Comparison of ENCODE assay signal across 9 mouse cellular contexts in genomic region chr11:103247504-103248177, GRCm38 (mm10). TPM values are rescaled to one million over a fixed set of nuclear protein-coding genes. Genes with fewer than 3 reads are reported as not detected.
A peak's percentile ranks its signal among the peaks of the same experiment; 100 is the strongest.
DNase-seq lines count a peak whose midpoint lies in the region.
"Had no signal": no experiment of that assay in that cellular context is flagged by ENCODE, and none has a peak within 500 bp of the region (broad histone marks: within the 10 kb centered on the region; RNA-seq: fewer than 3 reads in every experiment).

No protein-coding gene starts in this region.

- H3K27ac ChIP-seq in heart, embryonic 10.5 days, result no peak overlapping the region

- no peaks in the 10 kb centered on the region for H3K36me3 ChIP-seq in heart, embryonic 10.5 days

- H3K4me1 ChIP-seq in heart, embryonic 10.5 days, result peaks cover 26% of the 10 kb centered on the region

- 73% methylated on average over 11 of the region's 11 CpGs for WGBS in heart, embryonic 10.5 days

- H3K4me3 ChIP-seq in heart, embryonic 10.5 days, result no peak overlapping the region

- H3K9me3 ChIP-seq in heart, embryonic 10.5 days, result no peaks in the 10 kb centered on the region

- no peaks in the 10 kb centered on the region for H3K27me3 ChIP-seq in heart, embryonic 10.5 days (ENCODE audit: insufficient read depth, poor library complexity, severe bottlenecking)
- H3K27me3 ChIP-seq: CH12.LX had no signal

- intact Hi-C loops in gastrocnemius, postnatal 36 days (cut with DNase I), result no loop called here
- intact Hi-C loops in left cerebral cortex, postnatal 25 days (cut with DNase I), result no loop called here

- DNase-seq in heart, adult 11 months, result peak; percentile 98
- no peak for DNase-seq in heart, embryonic 10.5 days (ENCODE audit: low spot score)
- peak; percentile 70 to 82 for DNase-seq in cerebellum, postnatal 14 days
- peak; percentile 70 to 73 for DNase-seq in gastrocnemius, postnatal 36 days
- peak; percentile 71 to 86 for DNase-seq in kidney, adult 8-10 months
- DNase-seq in left cerebral cortex, postnatal 25 days (ENCODE audit: low spot score in 2 of 2), result peak; percentile 77 to 92
- peak; percentile 86 for DNase-seq in right cerebral cortex, adult 18-20 months
- DNase-seq in T-cell, adult 2 months (ENCODE audit: low spot score), result no peak

RNA-seq across cellular contexts. Expression of gene Map3k14, which starts 19.6 kb away (rescaled TPM):
- 1.7 and 2.1 TPM in 2 replicates for polyA plus RNA-seq in heart, embryonic 10.5 days (2016; fragmentation: Nextera tagmentation; extraction: Ambion mirVana)
- total RNA-seq in gastrocnemius, postnatal 36 days (2021), result 1 to 10 TPM; 1.9 to 2.6 TPM
- 1 to 10 TPM; 4.1 to 4.3 TPM for total RNA-seq in left cerebral cortex, postnatal 25 days (2021)

RNA-seq across cellular contexts. Expression of gene Spata32, which starts 29.4 kb away (rescaled TPM):
- polyA plus RNA-seq in heart, embryonic 10.5 days (2016; fragmentation: Nextera tagmentation; extraction: Ambion mirVana), result not detected in 2 replicates
- total RNA-seq in gastrocnemius, postnatal 36 days (2021), result not detected
- total RNA-seq in left cerebral cortex, postnatal 25 days (2021), result 1 to 10 TPM; 1.3 to 1.4 TPM
- total RNA-seq: CH12.LX had no signal

RNA-seq across cellular contexts. Expression of gene 1700023F06Rik, which starts 39.3 kb away (rescaled TPM):
- polyA plus RNA-seq in heart, embryonic 10.5 days (2016; fragmentation: Nextera tagmentation; extraction: Ambion mirVana), result 0.35 TPM in 1 of 2 replicates, not detected in the other
- not detected for total RNA-seq in gastrocnemius, postnatal 36 days (2021)
- 1 to 10 TPM; 1.5 to 2.4 TPM for total RNA-seq in left cerebral cortex, postnatal 25 days (2021)
- total RNA-seq: CH12.LX had no signal

Comparison
In these comparisons a context has a peak if more than half of its experiments do, and no peak if none do; other contexts are left out.
1. DNase-seq: peak in heart, adult 11 months (single experiment), cerebellum, postnatal 14 days (2 of 2), gastrocnemius, postnatal 36 days (2 of 2), kidney, adult 8-10 months (2 of 2), left cerebral cortex, postnatal 25 days (2 of 2) and right cerebral cortex, adult 18-20 months (single experiment); none in heart, embryonic 10.5 days (single experiment) and T-cell, adult 2 months (single experiment).